Mouse (Mus musculus) hindbrain, embryonic 14.5 days (tissue): ENCODE data around the gene Rap1gap2. TPM values are rescaled to one million over a fixed set of nuclear protein-coding genes. Genes with fewer than 3 reads are reported as not detected.

ENCODE experiments used
- ATAC-seq: fragments of 200-750 bp; cut with Nextera tagmentation; 2 replicates; pipeline ENCODE4 v1.8.0; 2017; ENCODE audit warnings: moderate number of reproducible peaks, mild to moderate bottlenecking, moderate TSS enrichment, moderate library complexity; ENCODE audit not compliant: low FRiP score
- DNase-seq: peaks from one replicate; pipeline ENCODE4 v3.0.0-alpha.2; 2015; ENCODE audit warnings: low spot score
- H3K27ac ChIP-seq: fragments of 300-500 bp; sonication (generic); 2 replicates; pipeline ENCODE4 v1.5.1; 2014; ENCODE audit warnings: mild to moderate bottlenecking, moderate library complexity
- H3K27me3 ChIP-seq: fragments of 300-500 bp; sonication (generic); 2 replicates; pipeline ENCODE4 v1.6.1; 2014; ENCODE audit warnings: mild to moderate bottlenecking, low read length, mixed read lengths; ENCODE audit not compliant: control insufficient read depth, insufficient read depth
- H3K36me3 ChIP-seq: fragments of 300-500 bp; sonication (generic); replicated peaks from 2 replicates; pipeline ENCODE4 v1.6.1; 2014; ENCODE audit not compliant: control insufficient read depth, insufficient read depth
- H3K4me1 ChIP-seq: fragments of 300-500 bp; sonication (generic); replicated peaks from 2 replicates; pipeline ENCODE4 v1.6.1; 2014; ENCODE audit warnings: antibody characterized with exemption, low read length, mixed read lengths; ENCODE audit not compliant: control insufficient read depth, insufficient read depth
- H3K4me2 ChIP-seq: fragments of 300-500 bp; sonication (generic); replicated peaks from 2 replicates; pipeline ENCODE4 v1.6.1; 2014; ENCODE audit warnings: mild to moderate bottlenecking, moderate library complexity
- H3K4me3 ChIP-seq: fragments of 300-500 bp; sonication (generic); replicated peaks from 2 replicates; pipeline ENCODE4 v1.5.1; 2014; ENCODE audit warnings: mild to moderate bottlenecking, low read length
- H3K9ac ChIP-seq: fragments of 300-500 bp; sonication (generic); 2 replicates; pipeline ENCODE4 v1.6.1; 2014
- H3K9me3 ChIP-seq: fragments of 300-500 bp; sonication (generic); 2 replicates; pipeline ENCODE4 v1.6.1; 2016; ENCODE audit warnings: low read length; ENCODE audit not compliant: control insufficient read depth
- WGBS: fragments of 180-500 bp; shearing (Covaris S2); extraction: QIAGEN DNeasy Blood & Tissue Kit; methylation state at CpG from one replicate; pipeline ENCODE4 v1.1.7; 2014; 5-methylcytosine and 5-hydroxymethylcytosine counted together
- polyA plus RNA-seq: library from polyadenylated mRNA; unstranded; fragments of >200 nt; fragmentation: Nextera tagmentation; extraction: Ambion mirVana; gene quantifications from 2 replicates; pipeline ENCODE4 v1.2.1, GENCODE M21; 2014

The Rap1gap2 gene
- polyA plus RNA-seq, 1 experiment from 2014 or later: 11.2 TPM

GRCm38 (mm10) chr11:74337931-74338330, 272.8 kb downstream of the Rap1gap2 start, which contains the start of gene Olfr410:
Olfr410 (minus strand) TSS chr11:74338031.
- Histone ChIP-seq H3K4me3 (no peak within 1 kb of the TSS), H3K9ac (no peak within 1 kb of the TSS), H3K4me2 (no peak within 1 kb of the TSS), H3K27me3 (no peaks in the 10 kb centered on the region), H3K27ac (no peak within 1 kb of the TSS), H3K4me1 (no peaks in the 10 kb centered on the region), H3K9me3 (no peaks in the 10 kb centered on the region), H3K36me3 (no peaks in the 10 kb centered on the region)
- DNase-seq (no peak), ATAC-seq (no peak)
- 87% methylated on average over 6 of the region's 6 CpGs for WGBS

Other genes with a start within 250 kb of the Rap1gap2 start
- not detected in 2 replicates for gene Olfr412, start 248.8 kb downstream of the Rap1gap2 start, polyA plus RNA-seq
- gene Ccdc92b, start 8.7 kb upstream of the Rap1gap2 start, polyA plus RNA-seq: 3.5 and 5.0 TPM in 2 replicates
- 18.4 and 19.0 TPM in 2 replicates for gene Cluh, start 38.6 kb upstream of the Rap1gap2 start, polyA plus RNA-seq
- 110 and 111 TPM in 2 replicates for gene Pafah1b1, start 113.8 kb upstream of the Rap1gap2 start, polyA plus RNA-seq
- gene Mettl16, start 159.9 kb upstream of the Rap1gap2 start, polyA plus RNA-seq: 35.2 and 36.8 TPM in 2 replicates
- 8.3 and 8.8 TPM in 2 replicates for gene Mnt, start 220.0 kb upstream of the Rap1gap2 start, polyA plus RNA-seq